Mouse (Mus musculus) hindbrain, embryonic 16.5 days (tissue): ENCODE measurements around the gene Raver1. TPM values are rescaled to one million over a fixed set of nuclear protein-coding genes. Genes with fewer than 3 reads are reported as not detected.

ENCODE experiments used
- ATAC-seq: fragments of 200-750 bp; cut with Nextera tagmentation; 2 replicates; pipeline ENCODE4 v1.8.0; 2017; ENCODE audit warnings: moderate TSS enrichment, moderate library complexity
- H3K27ac ChIP-seq: fragments of 300-500 bp; sonication (generic); 2 replicates; pipeline ENCODE4 v1.5.1; 2014; ENCODE audit warnings: low read depth, mild to moderate bottlenecking, control low read depth, low read length, moderate library complexity
- H3K27me3 ChIP-seq: fragments of 300-500 bp; sonication (generic); replicated peaks from 2 replicates; pipeline ENCODE4 v1.6.1; 2014; ENCODE audit warnings: low read length; ENCODE audit not compliant: control insufficient read depth, insufficient read depth
- H3K36me3 ChIP-seq: fragments of 300-500 bp; sonication (generic); 2 replicates; pipeline ENCODE4 v1.6.1; 2014; ENCODE audit warnings: mild to moderate bottlenecking, low read length, moderate library complexity, mixed read lengths; ENCODE audit not compliant: control insufficient read depth, insufficient read depth
- H3K4me1 ChIP-seq: fragments of 300-500 bp; sonication (generic); 2 replicates; pipeline ENCODE4 v1.6.1; 2014; ENCODE audit warnings: low read depth, low read length; ENCODE audit not compliant: control insufficient read depth, insufficient read depth
- H3K4me2 ChIP-seq: fragments of 300-500 bp; sonication (generic); 2 replicates; pipeline ENCODE4 v1.6.1; 2014; ENCODE audit warnings: mild to moderate bottlenecking, low read length, control low read depth, moderate library complexity
- H3K4me3 ChIP-seq: fragments of 300-500 bp; sonication (generic); 2 replicates; pipeline ENCODE4 v1.5.1; 2014; ENCODE audit warnings: mild to moderate bottlenecking, low read length, control low read depth, moderate library complexity
- H3K9ac ChIP-seq: fragments of 300-500 bp; sonication (generic); 2 replicates; pipeline ENCODE4 v1.6.1; 2014; ENCODE audit warnings: low read depth, mild to moderate bottlenecking, control low read depth, low read length, moderate library complexity
- H3K9me3 ChIP-seq: fragments of 300-500 bp; sonication (generic); 2 replicates; pipeline ENCODE4 v1.6.1; 2014; ENCODE audit warnings: mild to moderate bottlenecking, low read length, moderate library complexity; ENCODE audit not compliant: control insufficient read depth
- WGBS: fragments of 180-500 bp; shearing (Covaris S2); extraction: QIAGEN DNeasy Blood & Tissue Kit; methylation state at CpG from one replicate; pipeline ENCODE4 v1.1.7; 2014; 5-methylcytosine and 5-hydroxymethylcytosine counted together
- polyA plus RNA-seq: library from polyadenylated mRNA; unstranded; fragments of >200 nt; fragmentation: Nextera tagmentation; extraction: Ambion mirVana; gene quantifications from 2 replicates; pipeline ENCODE4 v1.2.1, GENCODE M21; 2015

The Raver1 gene
- polyA plus RNA-seq, 1 experiment from 2014 or later: 25.9 TPM

- Histone ChIP-seq H3K4me1 (peaks cover 8% of the 10 kb centered on the region), H3K9me3 (no peaks in the 10 kb centered on the region), H3K36me3 (peaks cover 8% of the 10 kb centered on the region), H3K4me2 (no peak overlapping the region), H3K4me3 (no peak overlapping the region), H3K27me3 (no peaks in the 10 kb centered on the region), H3K9ac (no peak overlapping the region), H3K27ac (no peak overlapping the region)
- ATAC-seq: no peak
- WGBS: 77% methylated on average over 12 of the region's 12 CpGs
Observed at GRCm38 (mm10) chr9:21132102-21132775, 40.4 kb upstream of the Raver1 start.

GRCm38 (mm10) chr9:21131059-21131956 lies 39.5 kb upstream of the Raver1 start, which contains the start of gene Tyk2:
Gene Tyk2 (minus strand): TSS chr9:21131243.
- H3K4me1 ChIP-seq: peaks cover 8% of the 10 kb centered on the region
- H3K27me3 ChIP-seq: no peaks in the 10 kb centered on the region
- no peaks in the 10 kb centered on the region for H3K9me3 ChIP-seq
- peak within 1 kb of the TSS; percentile 9; the same call in 1 of the 2 replicates for H3K27ac ChIP-seq
- peak within 1 kb of the TSS; percentile 73 for H3K9ac ChIP-seq
- 6% methylated on average over 36 of the region's 37 CpGs for WGBS
- H3K36me3 ChIP-seq: peaks cover 8% of the 10 kb centered on the region
- ATAC-seq: peak; percentile 98
- peak within 1 kb of the TSS; percentile 78 for H3K4me3 ChIP-seq
- H3K4me2 ChIP-seq: peak within 1 kb of the TSS; percentile 84

- H3K27me3 ChIP-seq: no peaks in the 10 kb centered on the region
- ATAC-seq: no peak
- peaks cover 6% of the 10 kb centered on the region for H3K4me1 ChIP-seq
- no peak overlapping the region for H3K9ac ChIP-seq
- no peak overlapping the region for H3K4me2 ChIP-seq
- H3K4me3 ChIP-seq: no peak overlapping the region
- H3K36me3 ChIP-seq: peaks cover 26% of the 10 kb centered on the region
- 80% methylated on average over 2 of the region's 2 CpGs for WGBS
- no peaks in the 10 kb centered on the region for H3K9me3 ChIP-seq
- no peak overlapping the region for H3K27ac ChIP-seq
Observed at GRCm38 (mm10) chr9:21126259-21126627, 34.4 kb upstream of the Raver1 start.

GRCm38 (mm10) chr9:21125502-21126258 lies 33.9 kb upstream of the Raver1 start:
- H3K9ac ChIP-seq: no peak overlapping the region
- peaks cover 29% of the 10 kb centered on the region for H3K36me3 ChIP-seq
- no peak overlapping the region for H3K4me3 ChIP-seq
- H3K27me3 ChIP-seq: no peaks in the 10 kb centered on the region
- no peaks in the 10 kb centered on the region for H3K9me3 ChIP-seq
- H3K4me1 ChIP-seq: peaks cover 6% of the 10 kb centered on the region
- ATAC-seq: no peak
- no peak overlapping the region for H3K4me2 ChIP-seq
- H3K27ac ChIP-seq: no peak overlapping the region
- 94% methylated on average over 9 of the region's 9 CpGs for WGBS

GRCm38 (mm10) chr9:21124837-21125236 lies 33.0 kb upstream of the Raver1 start:
- no peaks in the 10 kb centered on the region for H3K4me1 ChIP-seq
- H3K9ac ChIP-seq: no peak overlapping the region
- no peak for ATAC-seq
- no peak overlapping the region for H3K4me3 ChIP-seq
- H3K36me3 ChIP-seq: peaks cover 29% of the 10 kb centered on the region
- H3K27ac ChIP-seq: no peak overlapping the region
- 87% methylated on average over 5 of the region's 5 CpGs for WGBS
- H3K4me2 ChIP-seq: no peak overlapping the region
- no peaks in the 10 kb centered on the region for H3K9me3 ChIP-seq
- H3K27me3 ChIP-seq: no peaks in the 10 kb centered on the region

GRCm38 (mm10) chr9:21121483-21121882 lies 29.7 kb upstream of the Raver1 start:
- no peaks in the 10 kb centered on the region for H3K9me3 ChIP-seq
- no peaks in the 10 kb centered on the region for H3K4me1 ChIP-seq
- H3K27ac ChIP-seq: no peak overlapping the region
- no peaks in the 10 kb centered on the region for H3K27me3 ChIP-seq
- H3K4me2 ChIP-seq: no peak overlapping the region
- 90% methylated on average over 16 of the region's 16 CpGs for WGBS
- no peak overlapping the region for H3K9ac ChIP-seq
- no peak overlapping the region for H3K4me3 ChIP-seq
- peaks cover 20% of the 10 kb centered on the region; the same call in 1 of the 2 replicates for H3K36me3 ChIP-seq
- no peak for ATAC-seq

- Histone ChIP-seq H3K36me3 (peaks cover 4% of the 10 kb centered on the region; the same call in 1 of the 2 replicates), H3K9me3 (no peaks in the 10 kb centered on the region), H3K4me1 (no peaks in the 10 kb centered on the region), H3K4me3 (no peak overlapping the region), H3K27ac (no peak overlapping the region), H3K4me2 (no peak overlapping the region), H3K9ac (no peak overlapping the region), H3K27me3 (no peaks in the 10 kb centered on the region)
- 71% methylated on average over 6 of the region's 6 CpGs for WGBS
- ATAC-seq: no peak
Observed at GRCm38 (mm10) chr9:21117073-21117472, 25.3 kb upstream of the Raver1 start.

- no peaks in the 10 kb centered on the region for H3K4me1 ChIP-seq
- no peaks in the 10 kb centered on the region for H3K9me3 ChIP-seq
- no peak for ATAC-seq
- H3K27me3 ChIP-seq: no peaks in the 10 kb centered on the region
- no peak overlapping the region for H3K27ac ChIP-seq
- 85% methylated on average over 8 of the region's 8 CpGs for WGBS
- H3K4me2 ChIP-seq: no peak overlapping the region
- no peak overlapping the region for H3K9ac ChIP-seq
- H3K4me3 ChIP-seq: no peak overlapping the region
- H3K36me3 ChIP-seq: no peaks in the 10 kb centered on the region; the same call in 1 of the 2 replicates
Observed at GRCm38 (mm10) chr9:21115105-21115504, 23.3 kb upstream of the Raver1 start.
